Mouse (Mus musculus): ENCODE data around the gene Ube2b. TPM values are rescaled to one million over a fixed set of nuclear protein-coding genes. Genes with fewer than 3 reads are reported as not detected.

The Ube2b gene
- polyA plus RNA-seq, 1 experiment from 2014 or later, result 223 TPM

DNA sequence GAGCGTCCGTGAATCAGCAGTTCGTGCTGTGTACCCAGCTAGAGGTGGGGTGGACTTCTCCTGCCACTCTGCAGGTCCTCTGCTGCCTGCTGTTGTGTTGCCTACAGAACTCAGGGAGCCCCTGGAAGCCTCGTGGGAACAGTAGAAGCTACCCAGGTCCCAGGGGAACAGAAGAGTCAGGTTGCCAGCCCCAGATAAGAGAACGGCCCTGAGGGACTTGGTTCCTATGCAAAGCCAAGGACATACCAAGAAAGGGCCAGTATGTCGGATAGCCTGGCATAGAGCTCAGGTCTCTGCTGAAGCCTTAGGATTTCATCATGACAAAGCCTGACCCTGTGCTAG, 57.1 kb downstream of the Ube2b start:
- no peaks in the 10 kb centered on the region for H3K36me3 ChIP-seq (replicated peaks)
- 0 out of 2 replicates have a peak, but pooled peaks cover 14% of the 10 kb centered on the region for H3K27me3 ChIP-seq (replicated peaks; ENCODE audit: low read depth, poor library complexity, severe bottlenecking)
- 49% methylated on average over 6 of the region's 6 CpGs for WGBS
- H3K4me1 ChIP-seq, result peaks cover 37% of the 10 kb centered on the region
- no peak overlapping the region for H3K27ac ChIP-seq (replicated peaks)
- no peak for DNase-seq (ENCODE audit: low spot score)
- peak overlapping the region; percentile 3; the same call in 1 of the 2 replicates for H3K4me3 ChIP-seq
- H3K9me3 ChIP-seq, result no peaks in the 10 kb centered on the region

DNA sequence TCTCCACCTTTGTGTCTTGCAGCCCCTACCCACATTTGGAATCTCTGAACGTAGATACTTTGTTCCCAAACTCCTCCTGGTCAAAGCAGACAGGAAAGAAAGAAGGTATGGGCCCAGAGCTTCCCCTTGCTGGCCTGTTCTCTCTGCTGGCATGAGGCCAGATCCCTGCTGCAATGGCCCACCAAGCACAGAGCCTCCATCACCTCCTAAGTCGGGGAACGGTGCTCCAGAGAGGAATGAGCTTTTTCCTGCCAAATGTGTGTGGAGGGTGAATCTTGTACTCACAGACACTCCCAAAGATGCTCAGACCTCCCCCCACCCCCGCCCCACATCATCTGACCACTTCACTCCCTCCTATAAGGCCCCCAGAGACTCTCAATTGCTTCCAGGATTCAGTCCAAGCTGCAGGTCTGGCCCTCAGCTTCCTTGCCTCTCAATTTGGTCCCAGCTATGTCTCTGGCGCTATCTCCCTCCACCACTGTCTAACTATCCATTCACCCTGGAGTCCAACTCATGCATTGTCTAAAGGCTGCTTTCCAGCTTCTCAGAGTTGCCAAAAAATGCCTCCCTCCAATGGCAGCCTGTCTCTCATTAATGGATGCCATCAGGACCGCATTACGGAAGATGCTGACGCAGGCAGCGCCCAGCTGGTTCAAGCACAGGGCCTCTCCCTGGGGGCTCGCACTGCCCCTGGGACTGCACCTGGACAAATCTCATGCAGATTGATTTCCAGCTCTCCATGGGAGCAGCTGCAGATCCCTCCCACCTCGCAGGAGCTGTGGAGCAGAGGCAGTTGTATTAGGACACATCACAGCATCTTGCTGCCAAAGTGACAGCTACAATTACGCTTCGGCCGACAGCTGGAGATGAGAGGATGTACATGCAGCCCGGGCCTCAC, 57.7 kb downstream of the Ube2b start:
- H3K27me3 ChIP-seq (replicated peaks; ENCODE audit: low read depth, poor library complexity, severe bottlenecking), result 0 out of 2 replicates have a peak, but pooled peaks cover 14% of the 10 kb centered on the region
- peaks cover 37% of the 10 kb centered on the region for H3K4me1 ChIP-seq
- no peak overlapping the region for H3K27ac ChIP-seq (replicated peaks)
- H3K4me3 ChIP-seq, result peak overlapping the region; percentile 3; the same call in 1 of the 2 replicates
- peak; percentile 56 for DNase-seq (ENCODE audit: low spot score)
- H3K9me3 ChIP-seq, result no peaks in the 10 kb centered on the region
- 62% methylated on average over 15 of the region's 15 CpGs for WGBS
- no peaks in the 10 kb centered on the region for H3K36me3 ChIP-seq (replicated peaks)

- Histone ChIP-seq H3K9me3 (no peaks in the 10 kb centered on the region), H3K4me3 (no peak overlapping the region), H3K4me1 (peaks cover 32% of the 10 kb centered on the region), H3K27me3 (replicated peaks; ENCODE audit: low read depth, poor library complexity, severe bottlenecking) (0 out of 2 replicates have a peak, but pooled peaks cover 9% of the 10 kb centered on the region), H3K36me3 (replicated peaks) (no peaks in the 10 kb centered on the region), H3K27ac (replicated peaks) (no peak overlapping the region)
- 73% methylated on average over 13 of the region's 13 CpGs for WGBS
- DNase-seq (ENCODE audit: low spot score), result no peak
These were observed 60.0 kb downstream of the Ube2b start for GRCm38 (mm10) chr11:51940511-51940955.

- Histone ChIP-seq H3K4me1 (peaks cover 25% of the 10 kb centered on the region), H3K27ac (replicated peaks) (no peak overlapping the region), H3K27me3 (replicated peaks; ENCODE audit: low read depth, poor library complexity, severe bottlenecking) (0 out of 2 replicates have a peak, but pooled peaks cover 4% of the 10 kb centered on the region), H3K4me3 (no peak overlapping the region), H3K9me3 (no peaks in the 10 kb centered on the region), H3K36me3 (replicated peaks) (no peaks in the 10 kb centered on the region)
- 84% methylated on average over 8 of the region's 8 CpGs for WGBS
- no peak for DNase-seq (ENCODE audit: low spot score)
These were observed 61.0 kb downstream of the Ube2b start for GRCm38 (mm10) chr11:51939590-51939955.

DNA sequence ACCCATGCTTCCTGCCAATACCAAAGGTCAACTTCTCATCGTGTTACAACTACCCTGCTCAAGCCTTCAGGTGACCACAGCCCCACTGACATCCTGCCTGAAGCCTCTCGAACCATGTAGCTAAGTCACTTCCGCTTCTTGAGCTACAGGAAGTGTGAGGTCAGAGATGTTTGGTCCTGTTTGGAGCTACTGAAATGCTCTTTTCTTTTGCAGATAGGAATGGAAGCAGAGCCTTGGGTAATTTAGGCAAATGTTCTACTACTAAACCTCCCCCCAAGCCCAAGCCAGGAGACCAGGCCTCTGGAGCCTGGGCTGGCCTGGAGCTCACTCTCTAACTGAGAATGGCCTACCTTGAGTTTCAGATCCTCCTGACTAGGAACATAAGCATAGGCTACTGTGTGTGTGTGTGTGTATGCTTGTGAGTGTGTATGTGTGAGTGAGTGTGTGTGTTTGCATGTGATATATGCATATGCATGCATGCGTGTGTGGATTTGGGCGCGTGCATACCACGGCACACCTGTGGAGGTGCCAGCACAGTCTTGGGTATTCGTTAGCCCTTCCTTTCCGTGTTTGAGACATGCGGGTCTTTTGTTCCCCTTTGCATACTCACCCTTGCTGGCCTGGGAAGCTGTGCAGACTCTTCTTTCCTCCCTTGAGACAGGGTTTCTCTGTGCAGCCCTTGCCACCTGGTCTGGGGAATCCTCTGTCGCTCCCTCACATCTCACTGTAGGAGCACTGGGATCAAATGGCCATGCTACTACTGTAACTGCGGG, 61.6 kb downstream of the Ube2b start:
- DNase-seq (ENCODE audit: low spot score), result no peak
- Histone ChIP-seq H3K27ac (replicated peaks) (0 out of 2 replicates have a peak overlapping the region, but pooled peaks have one; percentile 5), H3K4me1 (peaks cover 25% of the 10 kb centered on the region), H3K27me3 (replicated peaks; ENCODE audit: low read depth, poor library complexity, severe bottlenecking) (0 out of 2 replicates have a peak, but pooled peaks cover 4% of the 10 kb centered on the region), H3K36me3 (replicated peaks) (no peaks in the 10 kb centered on the region), H3K4me3 (no peak overlapping the region), H3K9me3 (no peaks in the 10 kb centered on the region)
- WGBS, result 80% methylated on average over 12 of the region's 12 CpGs

DNA sequence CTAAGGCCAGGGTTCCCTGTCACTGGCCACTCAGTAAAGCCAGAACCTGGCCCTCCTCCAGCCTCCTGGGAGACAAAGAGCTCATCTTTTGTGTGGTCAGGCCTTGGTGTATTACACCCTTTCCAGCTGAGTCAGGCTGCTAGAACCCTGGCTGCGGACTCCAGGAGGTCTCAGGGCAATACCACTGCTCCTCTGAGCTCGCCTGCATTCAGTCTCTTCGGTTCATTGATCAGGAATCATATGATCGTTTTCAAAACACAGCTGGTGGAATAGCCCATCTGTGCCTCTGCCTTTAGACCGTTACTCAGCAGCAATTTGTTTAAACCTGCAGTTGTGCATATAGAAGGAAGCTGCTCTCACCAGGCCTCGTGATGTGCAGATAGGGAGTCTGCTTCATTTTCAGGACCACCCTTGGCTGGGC, 63.2 kb downstream of the Ube2b start:
- Histone ChIP-seq H3K27me3 (replicated peaks; ENCODE audit: low read depth, poor library complexity, severe bottlenecking) (no peaks in the 10 kb centered on the region), H3K9me3 (no peaks in the 10 kb centered on the region), H3K27ac (replicated peaks) (no peak overlapping the region), H3K36me3 (replicated peaks) (no peaks in the 10 kb centered on the region), H3K4me3 (no peak overlapping the region), H3K4me1 (peaks cover 10% of the 10 kb centered on the region; the same call in 1 of the 2 replicates)
- DNase-seq (ENCODE audit: low spot score), result no peak
- 76% methylated on average over 6 of the region's 6 CpGs for WGBS

GRCm38 (mm10) chr11:51935636-51936434, 64.7 kb downstream of the Ube2b start:
- Histone ChIP-seq H3K27me3 (replicated peaks; ENCODE audit: low read depth, poor library complexity, severe bottlenecking) (no peaks in the 10 kb centered on the region), H3K36me3 (replicated peaks) (no peaks in the 10 kb centered on the region), H3K9me3 (no peaks in the 10 kb centered on the region), H3K27ac (replicated peaks) (no peak overlapping the region), H3K4me3 (no peak overlapping the region), H3K4me1 (peaks cover 10% of the 10 kb centered on the region; the same call in 1 of the 2 replicates)
- DNase-seq (ENCODE audit: low spot score), result no peak
- WGBS, result 60% methylated on average over 5 of the region's 5 CpGs

Other genes with a start within 250 kb of the Ube2b start
- 13.5 and 14.3 TPM in 2 replicates for gene Sec24a, start 237.1 kb downstream of the Ube2b start, polyA plus RNA-seq (2016; fragmentation: Nextera tagmentation; extraction: Ambion mirVana)
- 94.9 and 105 TPM in 2 replicates for gene Sar1b, start 237.1 kb downstream of the Ube2b start, polyA plus RNA-seq (2016; fragmentation: Nextera tagmentation; extraction: Ambion mirVana)
- gene Jade2, start 143.1 kb downstream of the Ube2b start, polyA plus RNA-seq (2016; fragmentation: Nextera tagmentation; extraction: Ambion mirVana), result 0.65 and 0.80 TPM in 2 replicates
- 128 and 133 TPM in 2 replicates for gene Cdkn2aipnl, start 33.1 kb downstream of the Ube2b start, polyA plus RNA-seq (2016; fragmentation: Nextera tagmentation; extraction: Ambion mirVana)
- 10.6 and 14.0 TPM in 2 replicates for gene Cdkl3, start 3.5 kb upstream of the Ube2b start, polyA plus RNA-seq (2016; fragmentation: Nextera tagmentation; extraction: Ambion mirVana)
- gene Ppp2ca, start 97.9 kb upstream of the Ube2b start, polyA plus RNA-seq (2016; fragmentation: Nextera tagmentation; extraction: Ambion mirVana), result 80.3 and 84.7 TPM in 2 replicates
- not detected in 2 replicates for gene Olfr1373, start 144.8 kb upstream of the Ube2b start, polyA plus RNA-seq (2016; fragmentation: Nextera tagmentation; extraction: Ambion mirVana)
- not detected in 2 replicates for gene Olfr1371, start 213.2 kb upstream of the Ube2b start, polyA plus RNA-seq (2016; fragmentation: Nextera tagmentation; extraction: Ambion mirVana)
- gene Skp1a, start 231.2 kb upstream of the Ube2b start, polyA plus RNA-seq (2016; fragmentation: Nextera tagmentation; extraction: Ambion mirVana), result 938 and 966 TPM in 2 replicates

All from embryonic facial prominence, embryonic 10.5 days (tissue).